Mouse (Mus musculus) ovary, postnatal 14 days (tissue): ENCODE measurements around the gene Susd4.

ENCODE experiments used
- DNase-seq: peaks from one replicate; pipeline ENCODE4 v3.0.0; 2022; ENCODE audit warnings: low spot score

Susd4 gene

DNA sequence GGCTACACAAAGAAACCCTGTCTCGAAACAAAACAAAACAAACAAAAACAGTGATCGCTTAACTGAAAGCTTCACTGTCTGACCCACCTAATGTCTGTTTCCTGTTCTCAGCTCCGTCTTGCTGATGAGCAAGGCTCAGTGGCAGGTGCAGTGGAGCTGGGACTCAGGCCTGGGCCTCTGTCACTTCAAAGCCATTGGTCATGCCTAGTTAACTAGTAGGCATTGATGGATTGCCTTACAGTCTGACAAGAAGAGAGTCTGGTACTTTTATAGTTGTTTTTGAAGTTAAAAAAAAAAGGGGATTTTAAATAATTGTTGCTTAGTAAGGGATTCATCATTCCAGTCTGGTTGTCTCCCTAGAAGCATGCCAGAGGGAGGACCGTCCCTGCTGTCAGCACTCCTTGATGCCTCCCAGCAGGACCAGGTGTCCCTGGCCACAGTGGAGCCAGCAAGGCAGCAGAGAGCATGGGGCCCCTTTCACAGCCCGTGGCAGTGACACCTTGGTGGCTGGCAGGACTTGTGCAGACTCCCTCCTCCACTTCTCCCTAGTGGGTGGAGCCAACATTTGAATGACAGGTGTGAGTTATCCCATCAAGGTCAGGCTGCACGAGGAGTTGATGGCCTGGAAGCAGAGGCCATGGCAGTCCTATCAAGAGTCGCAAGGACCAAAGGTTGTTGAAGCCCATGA, 98.2 kb downstream of the Susd4 start:
- no peak for DNase-seq

- DNase-seq, result no peak
These were observed 99.7 kb downstream of the Susd4 start for GRCm38 (mm10) chr1:182863396-182863795.

DNA sequence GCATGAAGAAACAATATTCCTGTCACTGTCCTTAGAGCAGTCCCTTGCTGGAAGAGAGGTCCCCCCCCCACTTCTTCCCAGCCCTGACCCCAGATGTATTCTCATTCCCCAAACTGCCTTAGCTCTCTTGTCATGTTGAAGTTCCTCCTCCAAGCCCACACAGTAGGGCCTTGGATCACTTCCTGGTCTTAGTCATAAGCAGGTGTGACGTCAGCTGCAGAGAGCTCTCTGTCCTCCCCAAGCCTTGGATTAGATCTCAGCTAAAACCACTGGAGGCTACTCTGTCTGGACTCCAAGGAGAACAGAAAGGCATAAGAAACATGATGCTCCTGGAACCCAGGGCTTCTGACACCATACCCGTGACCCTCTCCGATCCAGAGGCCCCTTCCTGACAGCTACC, 104.2 kb downstream of the Susd4 start:
- DNase-seq, result no peak

GRCm38 (mm10) chr1:182868432-182869113, 104.9 kb downstream of the Susd4 start:
- no peak for DNase-seq

DNA sequence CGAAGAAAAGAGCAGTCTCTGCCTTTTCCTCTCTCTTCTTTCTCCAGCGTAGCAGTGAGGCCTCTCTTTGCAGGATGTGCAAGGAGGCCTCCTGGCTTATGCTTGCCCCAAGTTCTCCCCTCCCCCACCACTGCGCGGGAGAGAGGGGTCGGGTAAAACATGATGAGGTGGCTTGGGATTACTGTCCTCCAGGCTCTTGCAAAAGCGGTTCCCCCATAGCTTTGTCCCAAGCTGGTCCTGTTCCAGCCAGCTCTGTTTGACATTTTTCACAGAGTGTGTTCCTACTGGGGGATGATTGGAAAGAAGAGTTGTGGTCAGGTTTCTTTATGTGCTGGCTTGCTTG, 105.4 kb downstream of the Susd4 start:
- DNase-seq, result no peak

DNA sequence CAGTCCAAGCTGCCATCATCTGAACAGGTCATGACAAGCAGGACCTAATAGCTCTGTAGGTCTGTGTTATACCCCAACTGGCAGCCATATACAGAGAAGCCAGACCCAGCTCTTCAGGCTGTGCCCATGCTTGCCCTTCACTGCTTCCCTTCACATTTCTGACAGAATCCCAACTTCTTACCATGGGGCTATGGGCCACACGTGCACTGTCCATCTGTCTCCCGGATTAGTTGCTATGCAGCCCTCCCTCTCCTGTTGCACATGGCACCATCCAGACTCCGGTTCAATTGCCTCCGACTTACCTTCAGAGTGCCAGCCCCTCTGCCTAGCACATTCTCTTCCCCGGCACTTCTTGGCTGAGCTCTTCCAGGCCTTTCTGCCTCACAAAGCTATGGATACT, 114.5 kb downstream of the Susd4 start:
- DNase-seq, result no peak

DNA sequence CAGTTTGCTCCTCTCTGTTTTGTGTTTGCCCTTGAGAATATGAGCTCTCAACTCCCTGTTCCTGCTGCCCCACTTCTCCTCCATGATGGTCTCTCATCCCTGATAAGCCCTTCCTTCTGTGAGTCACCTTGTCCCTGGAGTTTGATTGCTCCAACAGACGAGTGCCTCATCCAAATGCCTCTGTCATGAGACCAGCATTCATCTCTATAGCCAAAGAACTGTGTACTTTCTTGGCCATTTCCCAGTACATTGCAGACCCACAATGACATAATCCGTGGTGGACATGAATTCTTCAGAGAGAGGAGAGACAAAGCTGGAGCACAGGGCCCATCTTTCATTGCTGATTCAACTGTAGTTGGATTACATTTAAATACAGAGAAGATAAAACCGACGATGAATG, 115.1 kb downstream of the Susd4 start:
- DNase-seq, result no peak

GRCm38 (mm10) chr1:182881246-182881645, 117.6 kb downstream of the Susd4 start:
- DNase-seq, result no peak

DNA sequence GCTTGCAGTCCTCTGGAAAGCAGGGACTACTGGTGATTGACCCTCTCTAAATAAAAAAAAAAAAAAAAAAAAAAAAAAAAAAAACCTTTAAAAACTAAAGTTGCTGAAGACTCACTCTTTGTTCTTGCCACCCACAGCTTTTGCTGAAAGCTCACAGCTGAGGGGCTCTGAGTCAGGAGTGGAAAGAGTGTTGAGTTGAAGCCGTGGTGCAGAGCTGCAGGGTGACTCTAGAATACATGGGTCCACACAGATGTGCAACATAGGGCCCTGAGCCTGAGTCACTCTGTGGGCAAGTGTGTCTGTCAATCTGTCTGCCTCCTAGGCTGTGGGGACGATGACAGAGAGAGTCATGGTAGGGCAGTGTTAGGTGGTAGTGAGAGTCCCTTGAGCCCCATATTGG, 119.0 kb downstream of the Susd4 start:
- DNase-seq, result no peak

- peak; percentile 33 for DNase-seq
These were observed 132.0 kb downstream of the Susd4 start for GRCm38 (mm10) chr1:182895698-182896097.

- no peak for DNase-seq
These were observed 133.4 kb downstream of the Susd4 start for GRCm38 (mm10) chr1:182897071-182897470.

- no peak for DNase-seq
These were observed 134.0 kb downstream of the Susd4 start for GRCm38 (mm10) chr1:182897506-182898138.

DNA sequence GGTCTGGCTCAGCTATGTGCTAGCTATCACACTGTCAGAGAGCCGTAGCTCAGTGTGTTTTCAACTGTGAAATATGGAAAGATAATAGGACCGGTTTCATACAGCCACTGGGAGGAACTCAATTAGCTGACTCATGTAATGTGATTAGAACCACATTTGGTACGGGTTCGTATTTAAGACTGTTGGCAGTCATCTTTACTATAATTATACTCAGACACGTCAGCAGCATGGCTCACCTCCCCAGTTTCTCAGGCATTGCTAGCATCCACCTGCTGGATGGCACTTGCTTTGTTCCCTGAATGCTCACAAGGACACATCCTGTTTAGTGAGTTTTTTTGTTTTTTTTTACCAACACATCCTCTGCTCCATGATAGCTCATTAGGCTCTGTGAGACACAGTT, 138.4 kb downstream of the Susd4 start:
- DNase-seq, result no peak

DNA sequence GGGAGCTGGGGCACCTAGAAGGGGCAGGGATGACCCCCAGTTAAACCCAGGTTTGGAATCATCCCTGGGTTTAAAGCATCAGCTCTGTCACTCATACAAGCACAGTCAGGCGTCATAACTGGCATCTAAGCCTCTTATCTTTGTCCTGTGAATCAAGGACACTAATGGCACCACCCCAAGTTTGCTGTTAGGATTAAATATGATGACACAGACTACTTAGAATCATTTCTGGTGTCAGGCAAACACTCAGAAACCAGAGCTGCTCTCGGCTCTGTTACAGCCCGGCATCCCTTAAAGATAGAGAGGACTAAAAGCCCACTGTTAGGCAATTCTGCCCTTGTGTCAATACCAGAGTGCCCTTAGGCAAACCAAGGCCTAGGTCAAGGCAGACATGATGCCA, 139.2 kb downstream of the Susd4 start:
- DNase-seq, result no peak

DNA sequence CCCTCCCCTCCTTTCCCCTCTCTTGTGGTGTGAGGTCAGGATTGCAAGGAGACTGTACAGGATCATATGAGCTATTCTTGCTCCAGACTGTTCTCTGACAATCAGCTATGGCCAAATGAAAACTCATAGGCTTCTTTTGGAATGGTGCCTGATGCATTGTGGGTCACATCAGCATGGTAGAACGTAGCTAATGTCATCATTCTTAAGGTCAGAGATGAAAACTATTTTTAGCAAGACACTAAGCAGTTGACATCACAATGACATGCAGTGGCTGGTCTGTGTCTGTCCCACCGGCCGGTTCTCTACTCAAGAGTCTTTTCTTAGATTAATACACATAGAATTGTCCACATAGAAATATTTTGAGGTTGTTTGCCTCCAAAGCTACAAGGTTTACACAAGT, 142.0 kb downstream of the Susd4 start:
- no peak for DNase-seq

- DNase-seq, result peak; percentile 84
These were observed 144.7 kb downstream of the Susd4 start for GRCm38 (mm10) chr1:182908050-182909036.

DNA sequence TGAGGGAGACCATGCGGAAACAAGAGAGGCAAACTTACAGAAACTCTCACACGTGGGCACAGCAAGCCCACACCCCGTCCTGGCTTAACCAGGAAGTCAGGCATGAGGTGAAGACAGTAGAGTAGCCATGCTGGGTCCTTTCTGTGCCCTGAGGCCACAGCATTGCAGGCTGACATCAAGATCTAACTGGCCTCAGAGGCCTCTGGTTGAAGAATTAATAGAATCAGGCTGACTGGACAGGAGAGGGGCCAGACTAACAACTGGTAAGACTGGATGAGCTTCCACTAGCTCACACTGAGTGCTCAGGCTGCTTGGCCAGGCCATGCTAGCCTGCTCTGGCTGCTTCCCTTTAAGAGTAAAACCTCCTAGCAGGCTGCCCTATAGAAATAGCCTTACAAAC, 145.4 kb downstream of the Susd4 start:
- DNase-seq, result no peak

DNA sequence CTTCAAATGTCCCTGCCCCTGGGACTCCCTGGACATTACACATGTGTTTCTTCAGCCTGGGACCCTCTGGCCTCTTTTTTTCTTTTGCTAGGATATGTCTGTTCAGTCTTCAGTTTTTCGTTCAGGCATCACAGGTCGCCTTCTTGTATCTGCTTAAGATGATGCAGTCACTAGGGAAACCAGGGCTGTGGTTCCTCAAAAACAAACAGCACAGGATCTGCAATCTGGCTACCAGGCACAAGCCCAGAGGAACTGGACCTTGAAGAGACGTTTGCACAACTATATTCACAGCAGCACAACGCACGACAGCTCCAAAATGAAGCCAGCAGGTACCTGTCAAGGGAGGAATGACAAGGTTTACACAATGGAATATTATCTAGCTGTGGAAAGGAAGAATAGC, 145.9 kb downstream of the Susd4 start:
- no peak for DNase-seq

GRCm38 (mm10) chr1:182912591-182912990, 148.9 kb downstream of the Susd4 start:
- no peak for DNase-seq

DNA sequence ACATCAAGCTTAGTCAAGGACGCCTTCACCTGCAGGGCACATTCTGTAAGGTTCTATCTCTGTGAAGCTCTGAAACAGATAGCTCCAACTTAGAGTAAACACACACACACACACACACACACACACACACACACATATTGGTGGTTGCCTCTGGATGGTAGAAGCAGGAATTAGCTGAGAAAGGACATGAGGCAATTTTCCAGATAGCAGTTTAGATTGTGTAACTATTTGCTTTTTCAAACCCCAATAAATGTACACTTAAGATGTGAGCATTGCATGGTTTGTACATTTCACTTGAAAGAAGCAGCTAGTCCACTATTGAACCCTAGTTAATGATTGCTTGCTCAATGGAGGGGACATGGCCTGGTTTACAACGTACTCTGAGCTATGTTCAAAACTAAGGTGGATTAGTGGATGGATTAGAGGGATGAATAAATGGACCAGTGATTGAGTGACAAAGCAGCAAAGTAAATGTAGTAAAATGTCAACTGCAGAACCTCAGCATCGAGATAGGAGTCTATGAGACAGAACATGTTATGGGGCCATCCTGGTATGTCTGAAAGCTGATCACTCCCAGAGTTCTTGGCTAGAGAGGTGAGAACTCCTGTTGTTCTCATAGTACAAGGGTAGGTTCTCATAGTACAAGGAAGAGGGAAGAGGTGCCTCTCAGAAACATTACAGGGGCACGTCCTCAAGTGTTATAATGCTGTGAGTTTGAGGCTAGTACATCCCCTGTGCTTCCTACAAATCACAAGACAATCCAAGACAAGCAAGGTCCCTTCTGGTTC, 150.7 kb downstream of the Susd4 start:
- DNase-seq, result no peak

- no peak for DNase-seq
These were observed 152.5 kb downstream of the Susd4 start for GRCm38 (mm10) chr1:182916166-182916565.
